Mouse (Mus musculus) C2C12 (cell line): ENCODE measurements around the gene Actr10.

ENCODE experiments used
- CEBPB ChIP-seq: IDR thresholded peaks from one replicate; pipeline ENCODE4 v1.6.1; 2011; ENCODE audit warnings: low read depth, mild to moderate bottlenecking, control low read depth, moderate library complexity
- CTCF ChIP-seq: IDR thresholded peaks from one replicate; pipeline ENCODE4 v1.5.1; 2011; ENCODE audit not compliant: control insufficient read depth, insufficient read depth, insufficient read length
- FOSL1 ChIP-seq: IDR thresholded peaks from one replicate; pipeline ENCODE4 v1.8.0; 2011; ENCODE audit warnings: mild to moderate bottlenecking, low read length; ENCODE audit not compliant: poor library complexity, insufficient read depth, severe bottlenecking
- MAX ChIP-seq: IDR thresholded peaks from one replicate; pipeline ENCODE4 v1.6.1; 2011; ENCODE audit warnings: mild to moderate bottlenecking, control low read depth
- MYOG ChIP-seq: IDR thresholded peaks from one replicate; pipeline ENCODE4 v1.6.1; 2011; ENCODE audit not compliant: control insufficient read depth, insufficient read length; ENCODE audit errors: extremely low read depth

DNA sequence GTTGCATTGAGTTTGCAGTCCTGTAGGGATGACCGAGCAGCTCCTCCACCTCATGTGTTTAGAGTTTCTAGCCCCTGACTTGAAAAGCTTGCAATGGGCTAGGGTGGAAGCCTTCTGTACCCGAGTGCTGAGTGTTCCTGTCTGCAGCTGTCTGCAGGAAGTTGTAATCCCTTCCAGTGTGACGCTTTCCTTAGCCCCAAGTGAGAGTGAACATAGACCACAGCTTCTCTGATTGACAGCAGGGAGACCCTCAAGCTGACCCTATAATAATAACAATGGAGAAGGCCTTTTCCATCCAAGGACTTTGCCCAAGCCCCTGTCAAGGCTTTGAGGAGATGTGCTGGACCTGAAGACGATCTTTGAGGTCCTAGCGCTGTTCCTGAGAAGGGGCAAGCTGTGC is 47.3 kb upstream of the Actr10 start:
- TF ChIP-seq MYOG (no peak), MAX (no peak), CEBPB (no peak), CTCF (no peak), FOSL1 (no peak)
